Mouse (Mus musculus): ENCODE data around the gene Rps11. TPM values are rescaled to one million over a fixed set of nuclear protein-coding genes. Genes with fewer than 3 reads are reported as not detected.
A peak's percentile ranks its signal among the peaks of the same experiment; 100 is the strongest.
"Not testable (repeated sequence)": the region's sequence is repeated elsewhere in the genome, so short reads cannot be mapped to it uniquely, and the experiment has no call there.

Rps11 gene
- 1,545 and 1,649 TPM in 2 replicates for total RNA-seq (2017)

DNA sequence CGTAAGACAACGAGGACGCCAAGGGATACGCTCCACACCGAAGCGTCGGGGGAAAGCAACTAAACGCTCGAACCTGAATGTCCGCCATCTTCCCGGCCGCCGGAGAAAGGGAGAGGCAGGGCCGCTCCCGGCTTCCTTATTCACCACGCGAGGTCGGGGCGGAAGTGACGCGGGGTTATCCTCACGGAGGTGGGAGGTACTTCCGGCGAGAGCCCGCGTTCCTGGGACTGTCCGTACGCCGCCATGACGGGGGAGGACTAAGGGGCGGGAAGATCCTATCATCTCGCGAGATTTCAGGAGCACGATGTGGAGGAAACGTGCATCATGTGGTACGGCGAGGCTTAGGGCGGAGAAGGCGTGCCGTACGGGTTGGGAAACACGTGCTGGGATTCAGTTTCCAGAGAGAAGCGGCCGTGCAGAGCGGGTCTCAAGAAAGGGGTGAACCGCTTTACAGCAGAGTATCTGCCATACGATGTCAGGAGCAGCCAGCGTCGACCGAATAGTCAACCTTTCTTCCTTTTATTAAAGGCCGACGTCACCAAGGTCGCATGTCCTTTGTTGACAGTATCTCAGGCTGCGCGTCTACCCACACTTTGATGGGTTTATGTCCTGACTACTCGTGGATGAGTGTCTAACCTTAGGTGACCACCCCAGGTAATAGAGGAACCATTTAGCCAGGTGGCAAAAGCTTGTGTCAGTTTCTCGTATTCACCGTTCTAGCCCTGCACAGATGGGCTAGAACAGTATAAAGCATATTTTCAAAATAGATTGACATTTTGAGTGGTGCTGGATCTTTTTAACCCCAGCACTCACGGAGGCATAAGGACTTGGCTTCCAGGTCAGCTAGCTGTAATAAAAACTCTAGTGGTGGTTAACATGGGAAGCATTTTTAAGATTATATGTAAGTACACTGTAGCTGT lies at the start of gene Rps11:
Rps11 (minus strand) TSS at position 216 of the 920 bp plus-strand sequence.
- peak; percentile 39 to 67 for ATAC-seq (replicated peaks in 1 of 2; ENCODE audit: insufficient read depth in 1 of 2, low FRiP score in 2 of 2, low TSS enrichment in 1 of 2, low read depth in 1 of 2, poor library complexity in 2 of 2, severe bottlenecking in 2 of 2)

DNA sequence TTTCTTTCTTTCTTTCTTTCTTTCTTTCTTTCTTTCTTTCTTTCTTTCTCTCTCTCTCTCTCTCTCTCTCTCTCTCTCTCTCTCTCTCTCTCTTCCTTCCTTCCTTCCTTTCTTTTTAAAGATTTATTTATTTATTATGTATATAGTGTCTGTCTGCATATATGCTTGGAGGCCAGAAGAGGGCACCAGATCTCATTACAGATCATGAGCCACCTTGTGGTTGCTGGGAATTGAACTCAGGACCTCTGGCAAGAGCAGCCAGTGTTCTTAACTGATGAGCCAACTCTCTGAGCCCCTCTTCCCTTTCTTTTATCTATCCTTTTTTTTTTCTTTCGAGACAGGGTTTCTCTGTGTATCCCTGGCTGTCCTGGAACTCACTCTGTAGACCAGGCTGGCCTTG lies 49.5 kb upstream of the Rps11 start:
- ATAC-seq (replicated peaks in 1 of 2; ENCODE audit: insufficient read depth in 1 of 2, low FRiP score in 2 of 2, low TSS enrichment in 1 of 2, low read depth in 1 of 2, poor library complexity in 2 of 2, severe bottlenecking in 2 of 2): not testable (repeated sequence)

DNA sequence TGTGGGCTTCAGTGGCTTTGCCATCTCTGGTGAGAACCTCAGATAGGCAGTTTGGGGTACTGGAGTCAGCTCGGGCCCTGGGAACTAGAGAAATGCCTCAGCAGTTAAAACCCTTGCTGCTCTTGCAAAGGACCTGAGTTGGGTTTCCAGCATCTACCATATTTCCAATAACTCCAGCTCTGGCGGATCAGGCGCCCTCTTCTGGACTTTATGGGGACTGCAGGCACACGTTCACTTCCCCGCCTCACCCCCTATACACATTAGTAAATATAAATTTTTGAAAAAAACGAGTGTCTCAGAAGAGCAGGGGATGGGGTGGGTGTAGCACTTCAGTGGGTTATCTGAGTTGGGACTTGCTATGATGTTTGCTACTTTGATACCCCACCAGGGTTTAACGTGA lies 48.7 kb upstream of the Rps11 start:
- ATAC-seq (replicated peaks in 1 of 2; ENCODE audit: insufficient read depth in 1 of 2, low FRiP score in 2 of 2, low TSS enrichment in 1 of 2, low read depth in 1 of 2, poor library complexity in 2 of 2, severe bottlenecking in 2 of 2): no peak

DNA sequence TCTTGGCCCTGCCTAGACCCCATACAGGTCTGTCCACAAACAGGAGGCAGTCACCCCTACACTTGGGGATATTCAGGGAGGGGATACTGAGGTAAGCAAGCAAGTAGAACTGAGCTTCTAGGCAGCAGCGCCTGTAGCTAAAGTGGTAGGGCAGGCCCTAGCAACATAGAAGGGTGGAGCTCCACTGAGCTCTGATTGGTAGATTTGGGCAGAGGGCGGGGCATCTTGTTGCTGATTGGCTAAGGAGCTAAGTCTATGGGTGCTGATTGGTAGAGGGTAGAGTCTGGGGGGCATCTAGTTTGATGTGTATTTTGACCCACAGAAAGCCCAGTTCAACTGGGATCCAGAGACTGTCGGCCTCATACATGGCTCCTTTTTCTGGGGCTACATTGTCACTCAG lies 45.3 kb upstream of the Rps11 start:
- no peak for ATAC-seq (replicated peaks in 1 of 2; ENCODE audit: insufficient read depth in 1 of 2, low FRiP score in 2 of 2, low TSS enrichment in 1 of 2, low read depth in 1 of 2, poor library complexity in 2 of 2, severe bottlenecking in 2 of 2)

DNA sequence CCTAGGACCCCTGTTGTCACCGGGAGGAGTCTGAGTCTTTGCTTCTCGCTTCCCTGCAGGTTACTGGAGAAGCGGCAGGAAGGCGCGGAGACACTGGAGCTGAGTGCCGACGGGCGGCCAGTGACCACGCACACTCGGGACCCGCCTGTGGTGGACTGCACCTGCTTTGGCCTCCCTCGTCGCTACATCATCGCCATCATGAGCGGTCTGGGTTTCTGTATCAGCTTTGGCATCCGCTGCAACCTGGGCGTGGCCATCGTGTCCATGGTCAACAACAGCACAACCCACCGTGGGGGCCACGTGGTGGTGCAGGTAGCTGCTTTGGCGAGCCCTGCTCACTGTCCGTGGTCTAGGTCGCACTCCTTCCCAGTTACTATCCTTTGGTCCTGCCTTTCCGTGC lies 44.4 kb upstream of the Rps11 start:
- ATAC-seq (replicated peaks in 1 of 2; ENCODE audit: insufficient read depth in 1 of 2, low FRiP score in 2 of 2, low TSS enrichment in 1 of 2, low read depth in 1 of 2, poor library complexity in 2 of 2, severe bottlenecking in 2 of 2): no peak

DNA sequence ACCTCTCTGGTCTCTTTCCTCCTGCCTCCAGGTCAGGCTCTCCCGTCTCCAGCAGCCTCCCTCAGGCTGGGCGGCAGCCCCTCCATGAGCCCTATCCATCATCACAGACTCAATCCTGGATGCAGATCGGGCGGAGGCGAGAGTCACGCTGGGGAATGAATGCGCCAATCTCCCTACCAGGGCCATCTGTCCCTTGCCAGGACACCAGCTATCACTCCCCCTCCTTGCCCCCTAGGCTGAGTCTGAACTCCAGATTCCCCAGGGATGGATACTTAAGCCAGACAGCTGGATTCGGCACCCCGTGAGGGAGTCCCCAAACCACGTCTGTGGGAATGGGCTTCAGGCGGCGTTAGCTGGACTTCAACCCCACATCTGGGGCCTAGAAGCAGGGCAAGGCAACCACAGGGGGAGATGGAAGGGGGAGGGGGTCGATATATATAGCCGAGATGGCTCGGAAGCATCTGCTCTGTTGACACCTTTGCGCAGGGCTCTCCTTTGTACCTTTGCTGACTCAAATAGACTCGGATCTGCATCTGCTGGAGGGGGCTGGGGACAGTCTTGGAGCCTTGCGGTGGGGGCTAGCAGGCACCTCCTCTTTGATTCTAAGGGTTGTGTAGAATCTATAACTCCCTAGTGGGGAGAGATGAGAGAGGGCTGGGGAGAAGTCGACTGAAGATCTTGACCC lies 43.7 kb upstream of the Rps11 start:
- ATAC-seq (replicated peaks in 1 of 2; ENCODE audit: insufficient read depth in 1 of 2, low FRiP score in 2 of 2, low TSS enrichment in 1 of 2, low read depth in 1 of 2, poor library complexity in 2 of 2, severe bottlenecking in 2 of 2): no peak

DNA sequence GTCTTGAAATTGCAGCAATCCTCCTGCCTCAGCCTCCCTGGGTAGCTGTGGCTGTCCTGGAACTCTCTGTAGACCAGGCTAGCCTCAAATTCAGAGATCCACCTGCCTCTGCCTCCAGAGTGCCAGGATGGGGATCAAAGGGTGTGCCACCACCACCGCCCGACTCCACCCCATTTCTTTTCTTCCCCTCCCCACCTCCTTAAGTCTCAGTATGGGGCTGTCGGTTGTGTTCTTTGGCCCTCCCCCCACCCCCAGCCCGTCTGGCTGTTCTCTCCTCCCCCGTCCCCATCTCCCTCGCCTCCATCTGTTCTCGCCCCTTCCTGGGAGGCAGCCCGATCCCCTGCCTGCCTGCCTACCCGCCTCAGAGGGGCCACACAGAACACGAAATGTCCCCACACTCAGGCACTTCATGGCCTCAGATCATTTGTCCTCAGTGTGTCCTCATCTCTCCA lies 42.7 kb upstream of the Rps11 start:
- no peak for ATAC-seq (replicated peaks in 1 of 2; ENCODE audit: insufficient read depth in 1 of 2, low FRiP score in 2 of 2, low TSS enrichment in 1 of 2, low read depth in 1 of 2, poor library complexity in 2 of 2, severe bottlenecking in 2 of 2)

DNA sequence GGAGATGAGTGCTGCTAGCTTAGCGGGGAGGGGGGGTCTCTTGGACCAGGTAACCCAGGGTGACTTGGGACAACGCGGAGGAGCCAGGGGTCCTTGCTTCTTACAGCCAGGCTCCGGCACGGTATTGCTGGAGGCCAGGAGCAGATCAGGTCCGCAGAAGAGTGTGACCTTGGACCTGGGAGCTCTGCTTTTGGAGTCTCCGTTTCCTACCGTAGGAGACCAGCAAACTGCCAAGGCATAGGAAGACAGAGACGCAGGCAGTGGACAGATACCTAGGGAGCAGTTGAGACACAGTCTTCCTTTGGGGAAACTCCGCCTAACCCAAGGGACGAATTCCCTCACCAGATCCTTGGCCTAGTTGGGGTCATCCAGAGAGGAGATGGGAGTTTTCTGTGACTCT lies 41.5 kb upstream of the Rps11 start:
- ATAC-seq (replicated peaks in 1 of 2; ENCODE audit: insufficient read depth in 1 of 2, low FRiP score in 2 of 2, low TSS enrichment in 1 of 2, low read depth in 1 of 2, poor library complexity in 2 of 2, severe bottlenecking in 2 of 2): no peak

DNA sequence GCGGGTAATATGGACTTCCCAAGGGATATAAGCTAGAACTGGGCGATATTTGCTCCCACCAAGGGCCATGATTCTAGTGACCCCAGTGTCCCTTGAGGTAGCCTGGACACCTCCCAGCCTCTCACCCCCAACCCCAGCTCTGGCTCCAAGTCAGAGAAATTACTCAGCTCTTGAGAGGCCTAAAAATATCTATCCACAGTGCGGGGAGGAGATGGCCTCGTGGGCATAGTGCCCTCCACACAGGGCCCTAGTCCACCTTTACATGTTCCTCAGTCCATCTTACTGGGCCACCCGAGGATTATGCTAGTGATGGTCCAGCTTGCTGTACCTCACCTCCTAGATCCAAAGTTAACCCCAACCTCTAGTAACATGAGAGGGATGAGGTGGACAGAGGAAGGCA lies 40.6 kb upstream of the Rps11 start:
- ATAC-seq (replicated peaks in 1 of 2; ENCODE audit: insufficient read depth in 1 of 2, low FRiP score in 2 of 2, low TSS enrichment in 1 of 2, low read depth in 1 of 2, poor library complexity in 2 of 2, severe bottlenecking in 2 of 2): no peak

DNA sequence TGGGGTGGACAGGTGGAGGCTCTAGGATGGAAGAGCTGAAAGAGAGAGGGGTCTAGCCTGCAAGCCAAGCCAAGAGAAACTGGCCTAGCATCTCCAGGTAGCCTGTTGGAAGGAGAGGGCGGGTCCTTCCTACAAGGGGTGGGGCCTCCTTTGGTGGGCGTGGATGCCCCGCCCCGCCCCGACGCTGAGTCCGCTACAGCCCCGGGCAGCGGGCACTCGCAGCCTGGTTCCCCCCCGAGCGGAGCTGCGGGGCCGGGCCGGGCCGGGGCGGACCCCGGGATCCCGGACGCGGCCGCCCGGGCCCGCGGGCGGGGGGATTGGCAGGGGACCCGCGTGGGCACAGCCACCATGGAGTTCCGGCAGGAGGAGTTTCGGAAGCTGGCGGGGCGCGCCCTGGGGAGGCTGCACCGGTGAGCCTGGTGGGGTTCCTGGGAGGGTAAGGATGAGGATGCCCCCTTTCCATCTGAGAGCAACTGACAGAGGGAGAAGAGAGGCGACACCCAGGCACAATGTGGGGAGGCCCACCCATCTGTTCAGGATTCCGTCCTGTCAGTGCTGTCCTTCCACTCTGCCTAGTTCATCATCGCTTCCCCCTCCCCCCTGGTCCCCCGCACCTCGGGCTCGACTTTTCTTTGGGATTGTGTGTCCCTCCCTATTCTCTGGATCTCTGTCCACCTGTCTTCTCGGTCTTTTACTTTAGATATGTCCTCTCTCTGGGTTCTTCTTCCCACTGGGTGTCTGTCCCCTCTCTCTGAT lies 39.7 kb upstream of the Rps11 start, which contains the start of gene Slc17a7:
Slc17a7 (plus strand) TSS at position 215 of the 756 bp plus-strand sequence.
- 0 out of 4 replicates have a peak, but pooled peaks of 1 of the 2 experiments have one; percentile 44 for ATAC-seq (replicated peaks in 1 of 2; ENCODE audit: insufficient read depth in 1 of 2, low FRiP score in 2 of 2, low TSS enrichment in 1 of 2, low read depth in 1 of 2, poor library complexity in 2 of 2, severe bottlenecking in 2 of 2)

DNA sequence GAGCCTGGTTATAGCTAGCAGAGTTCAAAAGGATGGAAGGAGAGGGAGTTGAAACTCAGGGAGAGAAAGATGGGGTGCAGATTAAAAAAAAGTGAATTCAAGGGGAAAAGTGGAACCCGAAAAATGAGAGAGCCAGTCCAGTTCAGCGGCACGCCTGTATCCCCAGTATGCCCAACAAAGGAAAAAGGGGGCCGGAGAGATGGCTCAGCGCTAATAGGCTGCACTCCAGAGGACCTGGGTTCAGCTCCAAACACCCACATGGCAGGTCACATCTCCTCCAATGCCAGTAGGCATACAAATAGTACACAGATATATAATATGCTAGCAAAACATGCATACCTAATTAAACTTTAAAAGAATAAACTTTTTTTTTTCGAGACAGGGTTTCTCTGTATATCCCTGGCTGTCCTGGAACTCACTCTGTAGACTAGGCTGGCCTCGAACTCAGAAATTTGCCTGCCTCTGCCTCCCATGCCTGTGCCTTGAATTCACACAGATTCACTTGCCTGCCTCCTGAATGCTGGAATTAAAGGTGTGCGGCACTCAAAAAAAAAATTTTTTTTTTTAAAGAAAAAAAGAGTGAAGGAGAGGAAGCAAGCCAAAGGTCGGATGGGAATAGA lies 38.9 kb upstream of the Rps11 start:
- ATAC-seq (replicated peaks in 1 of 2; ENCODE audit: insufficient read depth in 1 of 2, low FRiP score in 2 of 2, low TSS enrichment in 1 of 2, low read depth in 1 of 2, poor library complexity in 2 of 2, severe bottlenecking in 2 of 2): no peak

DNA sequence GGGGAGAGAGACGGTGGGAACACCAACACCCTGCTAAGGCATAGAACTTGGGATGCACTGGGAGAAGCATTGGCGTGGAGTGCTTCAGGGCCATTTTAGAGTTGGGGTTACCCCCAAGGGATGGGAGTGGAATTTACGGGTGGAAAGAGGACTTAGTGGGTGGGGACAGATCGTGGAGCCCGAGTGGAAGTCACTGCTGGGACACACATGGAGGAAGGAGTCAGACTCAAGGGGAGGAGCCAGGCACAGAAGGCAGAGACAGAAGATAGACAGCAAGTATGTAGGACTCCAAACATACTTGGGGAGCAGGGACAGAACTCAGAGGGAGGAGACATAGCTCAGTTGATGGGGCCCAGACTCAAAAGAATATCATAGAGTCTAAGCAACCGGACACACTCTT lies 38.3 kb upstream of the Rps11 start:
- no peak for ATAC-seq (replicated peaks in 1 of 2; ENCODE audit: insufficient read depth in 1 of 2, low FRiP score in 2 of 2, low TSS enrichment in 1 of 2, low read depth in 1 of 2, poor library complexity in 2 of 2, severe bottlenecking in 2 of 2)

DNA sequence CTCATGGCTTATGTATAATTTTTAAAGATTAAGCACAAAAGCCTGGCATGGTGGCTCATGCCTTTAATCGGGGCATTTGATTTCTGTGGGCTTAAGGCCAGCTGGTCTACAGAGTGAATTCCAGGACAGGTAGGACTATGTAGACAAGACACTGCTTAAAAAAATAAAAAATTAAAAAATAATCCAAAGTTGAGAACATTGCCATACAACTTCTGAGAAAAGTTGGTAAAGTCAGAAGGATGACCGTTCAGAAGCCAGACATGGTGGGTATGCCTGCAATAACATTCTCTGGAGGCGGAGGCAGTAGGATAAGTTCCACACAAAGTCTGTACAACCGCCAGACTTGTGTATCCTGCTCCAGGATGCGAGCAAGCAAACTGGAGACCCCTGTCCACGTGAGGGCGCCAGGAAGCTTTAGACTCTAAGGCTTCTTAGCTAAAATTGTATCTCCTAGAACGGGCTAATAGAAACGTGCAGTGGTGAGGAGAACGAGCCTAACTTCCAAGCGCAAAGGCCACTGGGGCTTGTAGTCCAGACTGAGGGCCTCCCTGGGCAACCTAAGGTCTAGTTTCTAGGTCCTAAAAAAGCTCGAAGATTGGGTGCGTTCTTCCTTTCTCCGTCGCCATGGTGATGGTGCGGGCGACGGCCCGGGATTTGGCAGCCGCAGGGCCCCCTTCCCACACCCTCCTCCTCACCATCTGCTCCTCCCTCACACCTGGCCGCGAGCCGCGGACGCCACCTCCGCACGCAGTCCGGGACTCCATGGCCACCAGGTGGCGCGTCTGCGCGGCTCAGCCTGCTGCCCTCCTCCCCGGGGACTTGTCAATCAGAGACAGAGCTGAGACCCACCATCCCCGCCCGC lies 37.6 kb upstream of the Rps11 start:
- peak; percentile 78 to 88 for ATAC-seq (replicated peaks in 1 of 2; ENCODE audit: insufficient read depth in 1 of 2, low FRiP score in 2 of 2, low TSS enrichment in 1 of 2, low read depth in 1 of 2, poor library complexity in 2 of 2, severe bottlenecking in 2 of 2)

DNA sequence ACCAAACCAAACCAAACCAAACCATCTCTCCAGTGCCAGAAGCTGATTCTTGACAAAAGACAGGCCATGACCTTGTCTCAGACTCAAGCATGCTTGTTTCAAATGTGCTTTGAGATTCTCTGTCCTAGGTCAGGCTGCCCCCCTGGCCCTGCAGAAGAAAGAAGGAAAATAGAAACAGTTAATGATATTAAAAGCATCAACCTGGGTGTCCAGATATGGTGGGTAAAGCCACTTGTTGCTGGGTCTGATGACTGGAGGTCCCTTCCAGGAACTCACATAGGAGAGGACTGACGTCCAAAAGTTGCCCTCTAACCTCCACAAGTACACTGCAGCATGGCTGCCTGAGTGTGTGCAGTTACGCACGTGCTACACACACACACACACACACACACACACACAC lies 36.6 kb upstream of the Rps11 start:
- no peak for ATAC-seq (replicated peaks in 1 of 2; ENCODE audit: insufficient read depth in 1 of 2, low FRiP score in 2 of 2, low TSS enrichment in 1 of 2, low read depth in 1 of 2, poor library complexity in 2 of 2, severe bottlenecking in 2 of 2)

DNA sequence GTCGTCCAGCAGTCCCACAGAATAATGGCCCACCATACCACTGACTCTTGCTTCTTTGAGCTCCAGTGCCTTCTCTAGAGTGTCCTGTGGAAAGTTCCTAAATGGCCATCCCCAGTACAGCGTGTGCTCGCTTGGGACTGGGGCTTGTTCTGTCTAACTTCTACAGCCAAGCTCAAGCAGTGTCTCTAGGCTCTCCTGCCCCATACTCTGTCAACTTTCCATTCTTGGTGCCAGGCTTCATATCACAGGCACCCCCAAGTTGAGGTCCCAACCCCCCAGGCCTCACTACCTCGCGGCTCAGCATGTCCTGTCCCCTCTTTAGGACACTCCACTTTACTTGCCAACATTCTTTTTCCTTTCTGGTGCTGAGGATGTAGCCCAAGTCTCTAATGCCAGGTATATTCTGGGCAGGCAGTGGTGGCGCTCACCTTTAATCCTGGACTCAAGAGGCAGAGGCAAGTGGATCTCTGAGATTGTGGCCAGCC lies 36.1 kb upstream of the Rps11 start:
- ATAC-seq (replicated peaks in 1 of 2; ENCODE audit: insufficient read depth in 1 of 2, low FRiP score in 2 of 2, low TSS enrichment in 1 of 2, low read depth in 1 of 2, poor library complexity in 2 of 2, severe bottlenecking in 2 of 2): no peak

DNA sequence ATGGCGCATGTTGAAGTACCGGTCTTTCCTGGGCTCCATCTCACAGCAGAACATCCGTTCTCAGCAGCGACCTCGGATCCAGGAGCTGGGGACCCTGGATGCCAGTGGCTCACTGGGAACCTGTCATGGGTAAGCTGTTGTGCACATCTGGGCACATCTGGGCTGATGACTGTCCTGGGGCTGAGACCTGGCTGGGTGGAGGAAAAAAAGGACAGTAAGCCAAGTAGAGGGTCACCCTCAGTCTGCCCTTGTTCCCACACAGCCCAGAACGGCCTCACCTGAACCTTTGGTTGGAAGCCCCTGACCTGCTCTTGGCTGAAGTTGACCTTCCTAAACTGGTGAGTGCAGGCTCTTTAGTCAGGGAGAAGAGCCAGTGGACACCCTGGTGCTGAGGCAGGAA lies 34.8 kb upstream of the Rps11 start:
- no peak for ATAC-seq (replicated peaks in 1 of 2; ENCODE audit: insufficient read depth in 1 of 2, low FRiP score in 2 of 2, low TSS enrichment in 1 of 2, low read depth in 1 of 2, poor library complexity in 2 of 2, severe bottlenecking in 2 of 2)
